ENCODE assay signal across 16 mouse cellular contexts in genomic region chr11:77147753-77148152, GRCm38 (mm10).
"Had no signal": no experiment of that assay in that cellular context is flagged by ENCODE, and none has a peak within 500 bp of the region (broad histone marks: within the 10 kb centered on the region; RNA-seq: fewer than 3 reads in every experiment).

No protein-coding gene starts in this region.

- H3K9me3 ChIP-seq: neural tube, embryonic 15.5 days; stomach, embryonic 15.5 days had no signal

- H3K36me3 ChIP-seq: neural tube, embryonic 13.5 days; neural tube, embryonic 15.5 days had no signal

- H3K27ac ChIP-seq: neural tube, embryonic 13.5 days; neural tube, embryonic 15.5 days; stomach, embryonic 15.5 days; stomach, postnatal 0 days had no signal

- H3K9ac ChIP-seq: neural tube, embryonic 13.5 days; neural tube, embryonic 15.5 days; stomach, embryonic 15.5 days had no signal

- DNase-seq: retina, postnatal 1 day; right cerebral cortex, adult 18-20 months; right cerebral cortex, postnatal 14 days; right cerebral cortex, postnatal 25 days; right cerebral cortex, postnatal 4 days; spleen, adult 18-20 months; thymus, adult 18-20 months; thymus, adult 2 months; thymus, postnatal 14 days; thymus, postnatal 25 days; thymus, postnatal 36 days; thymus, postnatal 4 days had no signal

- H3K4me2 ChIP-seq: neural tube, embryonic 13.5 days; neural tube, embryonic 15.5 days; stomach, embryonic 15.5 days had no signal

- H3K4me3 ChIP-seq: neural tube, embryonic 13.5 days; neural tube, embryonic 15.5 days; stomach, embryonic 15.5 days had no signal

- H3K4me1 ChIP-seq: neural tube, embryonic 13.5 days; stomach, embryonic 15.5 days had no signal

- H3K27me3 ChIP-seq: neural tube, embryonic 13.5 days; neural tube, embryonic 15.5 days; stomach, embryonic 15.5 days had no signal
